Mouse (Mus musculus) stomach, embryonic 15.5 days (tissue): Measurements from ENCODE around the gene Sec24b. TPM values are rescaled to one million over a fixed set of nuclear protein-coding genes. Genes with fewer than 3 reads are reported as not detected.

Source experiments
- ATAC-seq: fragments of 200-750 bp; cut with Nextera tagmentation; 2 replicates; pipeline ENCODE4 v1.8.0; 2017; ENCODE audit warnings: low read depth, moderate number of reproducible peaks, moderate TSS enrichment; ENCODE audit not compliant: insufficient read depth, low FRiP score
- H3K27ac ChIP-seq: fragments of 300-500 bp; sonication (generic); 2 replicates; pipeline ENCODE4 v1.5.1; 2015; ENCODE audit warnings: mild to moderate bottlenecking, inconsistent platforms
- H3K27me3 ChIP-seq: fragments of 300-500 bp; sonication (generic); replicated peaks from 2 replicates; pipeline ENCODE4 v1.6.1; 2015; ENCODE audit warnings: inconsistent platforms
- H3K36me3 ChIP-seq: fragments of 300-500 bp; sonication (generic); 2 replicates; pipeline ENCODE4 v1.6.1; 2015; ENCODE audit warnings: inconsistent platforms
- H3K4me1 ChIP-seq: fragments of 300-500 bp; sonication (generic); 2 replicates; pipeline ENCODE4 v1.6.1; 2015; ENCODE audit warnings: inconsistent platforms
- H3K4me2 ChIP-seq: fragments of 300-500 bp; sonication (generic); 2 replicates; pipeline ENCODE4 v1.6.1; 2015; ENCODE audit warnings: mild to moderate bottlenecking, inconsistent platforms
- H3K4me3 ChIP-seq: fragments of 300-500 bp; sonication (generic); replicated peaks from 2 replicates; pipeline ENCODE4 v1.5.1; 2015; ENCODE audit warnings: inconsistent platforms
- H3K9ac ChIP-seq: fragments of 300-500 bp; sonication (generic); 2 replicates; pipeline ENCODE4 v1.6.1; 2015; ENCODE audit warnings: inconsistent platforms
- H3K9me3 ChIP-seq: fragments of 300-500 bp; sonication (generic); 2 replicates; pipeline ENCODE4 v1.6.1; 2016; ENCODE audit warnings: inconsistent platforms
- WGBS: fragments of 180-500 bp; shearing (Covaris S2); methylation state at CpG from one replicate; pipeline ENCODE4 v1.1.7; 2015; 5-methylcytosine and 5-hydroxymethylcytosine counted together
- polyA plus RNA-seq: library from polyadenylated mRNA; unstranded; fragments of >200 nt; fragmentation: Nextera tagmentation; extraction: Ambion mirVana; gene quantifications from 2 replicates; pipeline ENCODE4 v1.2.1, GENCODE M21; 2015

Gene Sec24b
- polyA plus RNA-seq, 1 experiment from 2014 or later = 24.9 TPM

- Histone ChIP-seq H3K4me2 (no peak overlapping the region), H3K4me3 (no peak overlapping the region), H3K27me3 (no peaks in the 10 kb centered on the region), H3K4me1 (no peaks in the 10 kb centered on the region), H3K36me3 (no peaks in the 10 kb centered on the region), H3K9me3 (no peaks in the 10 kb centered on the region), H3K9ac (no peak overlapping the region), H3K27ac (no peak overlapping the region)
- WGBS = 93% methylated on average over 2 of the region's 2 CpGs
- no peak for ATAC-seq
Observed at GRCm38 (mm10) chr3:129940780-129941179, 120.6 kb downstream of the Sec24b start.

- no peak for ATAC-seq
- Histone ChIP-seq H3K9ac (no peak overlapping the region), H3K36me3 (no peaks in the 10 kb centered on the region), H3K9me3 (no peaks in the 10 kb centered on the region), H3K27ac (no peak overlapping the region), H3K4me3 (no peak overlapping the region), H3K27me3 (no peaks in the 10 kb centered on the region), H3K4me2 (no peak overlapping the region), H3K4me1 (no peaks in the 10 kb centered on the region)
- 70% methylated on average over 7 of the region's 7 CpGs for WGBS
Observed at GRCm38 (mm10) chr3:129939058-129939457, 122.3 kb downstream of the Sec24b start.

DNA sequence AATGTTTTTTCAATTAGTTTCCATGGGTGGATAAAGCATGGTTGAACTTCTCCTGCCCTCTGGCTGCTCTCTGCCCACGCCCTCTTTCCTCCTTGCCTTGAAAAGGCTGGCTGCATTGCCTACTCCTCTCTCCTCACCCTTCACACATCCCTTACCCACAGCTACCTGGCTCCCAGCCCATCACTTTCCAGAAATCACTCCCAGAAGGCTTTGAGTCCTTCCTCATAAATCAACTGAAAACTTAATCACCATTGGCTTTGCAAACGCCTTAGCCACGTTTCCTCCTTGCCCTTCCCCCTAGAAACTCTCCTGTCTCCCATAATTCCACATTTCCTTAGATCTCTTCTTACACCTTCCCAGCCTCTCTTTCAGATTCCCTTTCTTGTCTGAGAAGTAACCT lies 123.5 kb downstream of the Sec24b start:
- no peaks in the 10 kb centered on the region for H3K4me1 ChIP-seq
- H3K36me3 ChIP-seq = no peaks in the 10 kb centered on the region
- no peak overlapping the region for H3K27ac ChIP-seq
- no peak overlapping the region for H3K4me2 ChIP-seq
- no peaks in the 10 kb centered on the region for H3K9me3 ChIP-seq
- no peak overlapping the region for H3K4me3 ChIP-seq
- WGBS = 19% methylated on average over 3 of the region's 3 CpGs
- no peak overlapping the region for H3K9ac ChIP-seq
- no peaks in the 10 kb centered on the region for H3K27me3 ChIP-seq
- ATAC-seq = peak; percentile 43; the same call in 1 of the 2 replicates

DNA sequence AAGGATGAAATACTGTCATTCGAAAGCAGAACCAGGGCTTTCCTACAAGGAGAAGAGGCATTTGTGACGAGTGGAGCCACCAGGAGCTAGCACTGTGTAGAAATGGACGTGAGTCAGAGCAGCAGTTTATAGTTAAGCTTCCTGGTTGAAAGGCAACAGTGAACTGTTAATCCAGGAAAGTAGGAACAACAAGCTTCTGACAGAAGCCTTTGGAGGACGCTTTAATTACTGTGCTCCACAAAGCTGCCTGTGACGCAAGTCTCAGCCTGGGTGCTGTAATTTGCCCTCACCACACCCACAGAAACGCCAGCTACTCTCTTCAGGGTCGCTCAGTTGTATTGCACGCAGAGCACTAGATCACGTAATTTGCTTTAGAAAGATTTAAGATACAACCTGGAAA lies 124.8 kb downstream of the Sec24b start:
- H3K4me1 ChIP-seq = no peaks in the 10 kb centered on the region
- no peak for ATAC-seq
- no peaks in the 10 kb centered on the region for H3K36me3 ChIP-seq
- H3K9ac ChIP-seq = no peak overlapping the region
- H3K4me2 ChIP-seq = no peak overlapping the region
- WGBS = 57% methylated on average over 9 of the region's 9 CpGs
- no peaks in the 10 kb centered on the region for H3K9me3 ChIP-seq
- H3K27me3 ChIP-seq = no peaks in the 10 kb centered on the region
- no peak overlapping the region for H3K4me3 ChIP-seq
- H3K27ac ChIP-seq = no peak overlapping the region

Other genes with a start within 250 kb of the Sec24b start
- 0.15 and 0.17 TPM in 2 replicates for gene Rrh, start 239.0 kb downstream of the Sec24b start, polyA plus RNA-seq
- gene Gar1, start 230.2 kb downstream of the Sec24b start, polyA plus RNA-seq = 84.8 and 91.7 TPM in 2 replicates
- 72.4 and 76.5 TPM in 2 replicates for gene Cfi, start 225.7 kb downstream of the Sec24b start, polyA plus RNA-seq
- 72.0 and 74.6 TPM in 2 replicates for gene Pla2g12a, start 182.9 kb downstream of the Sec24b start, polyA plus RNA-seq
- 105 and 115 TPM in 2 replicates for gene Casp6, start 160.1 kb downstream of the Sec24b start, polyA plus RNA-seq
- 4.4 and 5.1 TPM in 2 replicates for gene Mcub, start 91.3 kb downstream of the Sec24b start, polyA plus RNA-seq
- gene Col25a1, start 69.9 kb upstream of the Sec24b start, polyA plus RNA-seq = 3.6 and 4.8 TPM in 2 replicates